Mouse (Mus musculus) intestine, embryonic 16.5 days (tissue): ENCODE measurements around the gene Helz2. TPM values are rescaled to one million over a fixed set of nuclear protein-coding genes. Genes with fewer than 3 reads are reported as not detected.

Source experiments
- ATAC-seq: fragments of 200-750 bp; cut with Nextera tagmentation; 2 replicates; pipeline ENCODE4 v1.8.0; 2017; ENCODE audit warnings: moderate TSS enrichment, moderate library complexity
- H3K27ac ChIP-seq: fragments of 300-500 bp; sonication (generic); 2 replicates; pipeline ENCODE4 v1.5.1; 2014; ENCODE audit warnings: mild to moderate bottlenecking, low read length
- H3K27me3 ChIP-seq: fragments of 300-500 bp; sonication (generic); replicated peaks from 2 replicates; pipeline ENCODE4 v1.6.1; 2014; ENCODE audit warnings: low read length, control low read depth, mixed read lengths; ENCODE audit not compliant: control insufficient read depth, insufficient read depth
- H3K36me3 ChIP-seq: fragments of 300-500 bp; sonication (generic); 2 replicates; pipeline ENCODE4 v1.6.1; 2014; ENCODE audit warnings: low read length, control low read depth; ENCODE audit not compliant: control insufficient read depth, insufficient read depth
- H3K4me1 ChIP-seq: fragments of 300-500 bp; sonication (generic); 2 replicates; pipeline ENCODE4 v1.6.1; 2014; ENCODE audit warnings: low read length, control low read depth, mixed read lengths; ENCODE audit not compliant: control insufficient read depth, insufficient read depth
- H3K4me2 ChIP-seq: fragments of 300-500 bp; sonication (generic); 2 replicates; pipeline ENCODE4 v1.6.1; 2014; ENCODE audit warnings: low read depth, low read length, control low read depth
- H3K4me3 ChIP-seq: fragments of 300-500 bp; sonication (generic); 2 replicates; pipeline ENCODE4 v1.5.1; 2014; ENCODE audit warnings: mild to moderate bottlenecking, low read length
- H3K9ac ChIP-seq: fragments of 300-500 bp; sonication (generic); 2 replicates; pipeline ENCODE4 v1.6.1; 2014; ENCODE audit warnings: low read depth, low read length
- H3K9me3 ChIP-seq: fragments of 300-500 bp; sonication (generic); 2 replicates; pipeline ENCODE4 v1.6.1; 2016; ENCODE audit warnings: low read length, control low read depth; ENCODE audit not compliant: control insufficient read depth
- WGBS: fragments of 180-500 bp; shearing (Covaris S2); extraction: QIAGEN DNeasy Blood & Tissue Kit; methylation state at CpG from one replicate; pipeline ENCODE4 v1.1.7; 2014; 5-methylcytosine and 5-hydroxymethylcytosine counted together
- polyA plus RNA-seq: library from polyadenylated mRNA; unstranded; fragments of >200 nt; fragmentation: Nextera tagmentation; extraction: Ambion mirVana; gene quantifications from 2 replicates; pipeline ENCODE4 v1.2.1, GENCODE M21; 2015

Helz2 gene
- polyA plus RNA-seq, 1 experiment from 2014 or later, result 2.2 TPM

DNA sequence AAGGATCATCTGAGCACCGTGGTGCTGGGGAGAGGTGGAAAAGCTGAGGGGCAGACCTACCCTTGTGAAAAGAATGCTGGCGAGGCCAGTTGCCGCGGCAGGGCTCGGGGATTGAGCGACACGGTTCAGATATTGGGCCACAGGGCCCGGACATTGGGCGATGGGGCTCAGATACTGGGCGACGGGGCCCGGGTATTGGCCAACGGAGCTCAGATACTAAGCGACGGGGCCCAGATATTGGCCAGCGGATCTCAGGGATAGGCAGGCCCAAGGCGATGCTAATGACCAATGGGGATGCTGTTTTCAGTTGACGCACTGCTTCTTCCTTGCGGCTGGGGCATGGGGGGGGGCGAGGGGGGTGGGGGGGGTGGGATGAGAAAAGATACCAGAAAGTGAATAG is 10.7 kb downstream of the Helz2 start:
- peaks cover 13% of the 10 kb centered on the region for H3K36me3 ChIP-seq
- 71% methylated on average over 18 of the region's 20 CpGs for WGBS

GRCm38 (mm10) chr2:181228335-181228734 is 13.5 kb downstream of the Helz2 start:
- H3K9ac ChIP-seq, result no peak overlapping the region
- H3K4me2 ChIP-seq, result no peak overlapping the region
- no peak for ATAC-seq
- H3K27ac ChIP-seq, result no peak overlapping the region
- no peaks in the 10 kb centered on the region for H3K9me3 ChIP-seq
- H3K36me3 ChIP-seq, result peaks cover 9% of the 10 kb centered on the region
- H3K4me1 ChIP-seq, result no peaks in the 10 kb centered on the region
- no peaks in the 10 kb centered on the region for H3K27me3 ChIP-seq
- H3K4me3 ChIP-seq, result no peak overlapping the region
- 77% methylated on average over 1 of the region's 1 CpGs for WGBS

More for the DNA sequence above, 10.7 kb downstream of the Helz2 start:
- ATAC-seq, result no peak
- H3K27ac ChIP-seq, result no peak overlapping the region
- H3K9ac ChIP-seq, result no peak overlapping the region
- no peak overlapping the region for H3K4me2 ChIP-seq
- no peaks in the 10 kb centered on the region for H3K27me3 ChIP-seq
- no peaks in the 10 kb centered on the region for H3K4me1 ChIP-seq
- H3K4me3 ChIP-seq, result no peak overlapping the region
- no peaks in the 10 kb centered on the region for H3K9me3 ChIP-seq

GRCm38 (mm10) chr2:181227122-181227521 is 14.7 kb downstream of the Helz2 start:
- Histone ChIP-seq H3K27ac (no peak overlapping the region), H3K4me1 (no peaks in the 10 kb centered on the region), H3K9me3 (no peaks in the 10 kb centered on the region), H3K9ac (no peak overlapping the region), H3K4me2 (no peak overlapping the region), H3K4me3 (no peak overlapping the region), H3K36me3 (peaks cover 6% of the 10 kb centered on the region), H3K27me3 (no peaks in the 10 kb centered on the region)
- WGBS, result 90% methylated on average over 3 of the region's 3 CpGs
- ATAC-seq, result peak; percentile 39

GRCm38 (mm10) chr2:181224994-181225393 is 16.8 kb downstream of the Helz2 start:
- H3K4me1 ChIP-seq, result peaks cover 2% of the 10 kb centered on the region; the same call in 1 of the 2 replicates
- no peak overlapping the region for H3K27ac ChIP-seq
- H3K4me2 ChIP-seq, result no peak overlapping the region
- H3K9me3 ChIP-seq, result no peaks in the 10 kb centered on the region
- no peak overlapping the region for H3K9ac ChIP-seq
- 70% methylated on average over 2 of the region's 2 CpGs for WGBS
- H3K27me3 ChIP-seq, result no peaks in the 10 kb centered on the region
- H3K36me3 ChIP-seq, result peaks cover 3% of the 10 kb centered on the region; the same call in 1 of the 2 replicates
- no peak overlapping the region for H3K4me3 ChIP-seq
- ATAC-seq, result peak; percentile 32; the same call in 1 of the 2 replicates

DNA sequence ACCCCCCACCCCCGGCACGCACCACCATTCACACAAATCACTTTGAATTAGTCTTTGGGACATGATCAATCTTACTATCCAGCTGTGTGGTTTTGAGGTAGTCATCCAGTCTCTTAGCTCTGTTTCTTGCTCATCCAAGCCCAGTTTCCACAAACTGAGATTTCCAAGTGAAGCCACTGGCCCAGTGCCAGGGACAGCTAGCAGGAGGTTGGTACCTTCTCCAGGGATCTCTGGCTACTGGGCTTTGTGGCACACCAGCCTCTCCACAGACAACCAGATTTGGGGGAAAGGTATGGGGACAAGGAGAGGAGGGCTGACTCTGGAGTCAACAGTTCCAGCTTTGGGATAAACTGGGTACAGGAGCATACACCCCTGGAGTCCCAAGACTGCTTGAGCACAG is 21.5 kb downstream of the Helz2 start:
- Histone ChIP-seq H3K36me3 (no peaks in the 10 kb centered on the region), H3K9ac (peak overlapping the region; percentile 60; the same call in 1 of the 2 replicates), H3K4me1 (peaks cover 9% of the 10 kb centered on the region), H3K27ac (no peak overlapping the region), H3K27me3 (no peaks in the 10 kb centered on the region), H3K4me2 (peak overlapping the region; percentile 74), H3K9me3 (no peaks in the 10 kb centered on the region), H3K4me3 (peak overlapping the region; percentile 38; the same call in 1 of the 2 replicates)
- ATAC-seq, result no peak
- WGBS, result 32% methylated on average over 2 of the region's 2 CpGs

- Histone ChIP-seq H3K9me3 (no peaks in the 10 kb centered on the region), H3K36me3 (no peaks in the 10 kb centered on the region), H3K9ac (peak within 1 kb of the TSS; percentile 60), H3K4me3 (peak within 1 kb of the TSS; percentile 38), H3K4me2 (peak within 1 kb of the TSS; percentile 74), H3K27ac (peak within 1 kb of the TSS; percentile 5; the same call in 1 of the 2 replicates), H3K27me3 (no peaks in the 10 kb centered on the region), H3K4me1 (peaks cover 9% of the 10 kb centered on the region)
- peak; percentile 93 for ATAC-seq
- 2% methylated on average over 25 of the region's 25 CpGs for WGBS
These were observed 22.1 kb downstream of the Helz2 start, which contains the start of gene Fndc11 for GRCm38 (mm10) chr2:181219538-181220216. TSS of gene Fndc11 (plus strand) at chr2:181220013.

DNA sequence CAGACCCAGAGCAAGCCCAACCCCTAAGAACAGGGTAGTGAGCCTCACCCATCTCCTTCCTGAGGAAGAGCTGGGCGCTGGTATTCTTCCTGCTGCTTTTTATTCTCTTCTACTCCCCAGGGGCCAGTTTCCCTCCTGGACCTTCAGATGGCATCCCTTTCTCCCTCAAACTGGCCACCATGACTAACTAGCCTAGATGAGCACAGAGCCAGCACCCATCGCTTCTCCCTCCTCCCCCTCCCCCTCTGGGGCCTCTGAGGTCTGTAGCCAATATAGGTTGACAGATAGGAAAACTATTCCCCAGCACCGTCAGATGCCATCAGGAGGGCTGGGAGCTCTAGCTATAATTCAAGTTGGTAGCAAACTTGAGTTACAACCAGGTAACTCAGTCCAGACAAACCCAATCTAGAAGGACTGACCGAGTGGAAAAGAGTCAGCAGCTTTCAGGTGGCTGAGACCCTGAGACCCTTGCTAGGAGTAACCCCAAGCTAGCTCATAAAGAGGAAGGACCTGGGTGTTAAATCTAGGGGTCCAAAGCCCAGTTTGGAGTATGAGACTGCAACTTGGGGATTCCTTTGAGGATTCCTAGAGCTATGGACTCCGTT is 22.8 kb downstream of the Helz2 start:
- 58% methylated on average over 5 of the region's 5 CpGs for WGBS
- Histone ChIP-seq H3K4me1 (peaks cover 9% of the 10 kb centered on the region), H3K9me3 (no peaks in the 10 kb centered on the region), H3K4me2 (no peak overlapping the region), H3K27me3 (0 out of 2 replicates have a peak, but pooled peaks cover 2% of the 10 kb centered on the region), H3K36me3 (no peaks in the 10 kb centered on the region), H3K9ac (no peak overlapping the region), H3K27ac (peak overlapping the region; percentile 5; the same call in 1 of the 2 replicates), H3K4me3 (no peak overlapping the region)
- ATAC-seq, result no peak

DNA sequence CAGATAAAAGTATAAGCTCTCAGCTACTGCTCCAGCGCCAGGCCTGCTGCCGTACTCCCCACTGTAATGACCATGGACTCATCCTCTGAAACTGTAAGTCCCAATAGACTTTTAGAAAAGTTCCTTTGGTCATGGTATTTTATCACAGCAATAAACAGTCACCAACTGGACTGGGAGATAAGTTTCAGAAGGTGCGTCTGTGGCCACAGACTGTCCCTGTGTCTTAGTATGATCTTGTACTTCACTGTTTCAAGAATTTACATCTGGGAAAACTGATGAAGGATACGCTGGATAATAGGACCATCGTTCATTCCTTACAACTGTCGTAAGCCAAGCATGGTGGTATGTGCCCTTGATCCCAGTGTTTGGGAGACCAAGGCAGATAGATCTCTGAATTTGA is 25.8 kb downstream of the Helz2 start:
- no peak overlapping the region for H3K27ac ChIP-seq
- WGBS, result 87% methylated on average over 6 of the region's 6 CpGs
- no peak overlapping the region for H3K4me2 ChIP-seq
- no peak overlapping the region for H3K4me3 ChIP-seq
- no peaks in the 10 kb centered on the region for H3K36me3 ChIP-seq
- no peak overlapping the region for H3K9ac ChIP-seq
- peaks cover 9% of the 10 kb centered on the region for H3K4me1 ChIP-seq
- ATAC-seq, result no peak
- H3K27me3 ChIP-seq, result peaks cover 25% of the 10 kb centered on the region; the same call in 1 of the 2 replicates
- H3K9me3 ChIP-seq, result no peaks in the 10 kb centered on the region

GRCm38 (mm10) chr2:181213021-181213445 is 28.8 kb downstream of the Helz2 start, which contains the start of gene Srms:
TSS of gene Srms (minus strand) at chr2:181213185.
- H3K27ac ChIP-seq, result no peak within 1 kb of the TSS
- H3K4me1 ChIP-seq, result no peaks in the 10 kb centered on the region
- H3K9ac ChIP-seq, result peak within 1 kb of the TSS; percentile 9
- H3K4me3 ChIP-seq, result peak within 1 kb of the TSS; percentile 44
- H3K9me3 ChIP-seq, result no peaks in the 10 kb centered on the region
- H3K4me2 ChIP-seq, result peak within 1 kb of the TSS; percentile 72
- H3K36me3 ChIP-seq, result no peaks in the 10 kb centered on the region
- peaks cover 25% of the 10 kb centered on the region; the same call in 1 of the 2 replicates for H3K27me3 ChIP-seq
- ATAC-seq, result peak; percentile 81
- 1% methylated on average over 17 of the region's 17 CpGs for WGBS
